Mouse (Mus musculus) midbrain, embryonic 15.5 days (tissue): ENCODE data around the gene Pdzd7. TPM values are rescaled to one million over a fixed set of nuclear protein-coding genes. Genes with fewer than 3 reads are reported as not detected.

Experiments used
- ATAC-seq: fragments of 200-750 bp; cut with Nextera tagmentation; replicated peaks from 2 replicates; pipeline ENCODE4 v1.8.0; 2017; ENCODE audit warnings: moderate TSS enrichment
- H3K27ac ChIP-seq: fragments of 300-500 bp; sonication (generic); 2 replicates; pipeline ENCODE4 v1.5.1; 2015; ENCODE audit warnings: mild to moderate bottlenecking, inconsistent platforms
- H3K27me3 ChIP-seq: fragments of 300-500 bp; sonication (generic); replicated peaks from 2 replicates; pipeline ENCODE4 v1.6.1; 2015; ENCODE audit warnings: inconsistent platforms
- H3K36me3 ChIP-seq: fragments of 300-500 bp; sonication (generic); replicated peaks from 2 replicates; pipeline ENCODE4 v1.6.1; 2015; ENCODE audit warnings: inconsistent platforms
- H3K4me1 ChIP-seq: fragments of 300-500 bp; sonication (generic); 2 replicates; pipeline ENCODE4 v1.6.1; 2015; ENCODE audit warnings: inconsistent platforms
- H3K4me2 ChIP-seq: fragments of 300-500 bp; sonication (generic); 2 replicates; pipeline ENCODE4 v1.6.1; 2015; ENCODE audit warnings: inconsistent platforms, mild to moderate bottlenecking, moderate library complexity
- H3K4me3 ChIP-seq: fragments of 300-500 bp; sonication (generic); 2 replicates; pipeline ENCODE4 v1.5.1; 2015; ENCODE audit warnings: mild to moderate bottlenecking, inconsistent platforms
- H3K9ac ChIP-seq: fragments of 300-500 bp; sonication (generic); 2 replicates; pipeline ENCODE4 v1.6.1; 2015; ENCODE audit warnings: mild to moderate bottlenecking, inconsistent platforms
- H3K9me3 ChIP-seq: fragments of 300-500 bp; sonication (generic); 2 replicates; pipeline ENCODE4 v1.6.1; 2016; ENCODE audit warnings: inconsistent platforms
- WGBS: fragments of 180-500 bp; shearing (Covaris S2); methylation state at CpG from one replicate; pipeline ENCODE4 v1.1.7; 2015; ENCODE audit warnings: mixed read lengths; 5-methylcytosine and 5-hydroxymethylcytosine counted together
- polyA plus RNA-seq: library from polyadenylated mRNA; unstranded; fragments of >200 nt; fragmentation: Nextera tagmentation; extraction: Ambion mirVana; gene quantifications from 2 replicates; pipeline ENCODE4 v1.2.1, GENCODE M21; 2015

Gene Pdzd7
- polyA plus RNA-seq, 1 experiment from 2014 or later = 4.1 TPM

GRCm38 (mm10) chr19:45056364-45056763 lies 10.8 kb upstream of the Pdzd7 start:
- Histone ChIP-seq H3K27ac (peak overlapping the region; percentile 41; the same call in 1 of the 2 replicates), H3K36me3 (peaks cover 7% of the 10 kb centered on the region; the same call in 1 of the 2 replicates), H3K9ac (no peak overlapping the region), H3K4me1 (peaks cover 28% of the 10 kb centered on the region), H3K9me3 (no peaks in the 10 kb centered on the region), H3K27me3 (no peaks in the 10 kb centered on the region), H3K4me3 (no peak overlapping the region), H3K4me2 (no peak overlapping the region)
- ATAC-seq = no peak
- 36% methylated on average over 4 of the region's 4 CpGs for WGBS

GRCm38 (mm10) chr19:45054892-45055690 lies 9.6 kb upstream of the Pdzd7 start:
- Histone ChIP-seq H3K27ac (no peak overlapping the region), H3K4me2 (no peak overlapping the region), H3K4me3 (no peak overlapping the region), H3K36me3 (peaks cover 14% of the 10 kb centered on the region; the same call in 1 of the 2 replicates), H3K27me3 (no peaks in the 10 kb centered on the region), H3K4me1 (peaks cover 37% of the 10 kb centered on the region), H3K9ac (no peak overlapping the region), H3K9me3 (no peaks in the 10 kb centered on the region)
- ATAC-seq = no peak
- WGBS = 87% methylated on average over 6 of the region's 6 CpGs

- Histone ChIP-seq H3K27ac (no peak overlapping the region), H3K27me3 (no peaks in the 10 kb centered on the region), H3K9me3 (no peaks in the 10 kb centered on the region), H3K4me3 (no peak overlapping the region), H3K36me3 (peaks cover 17% of the 10 kb centered on the region; the same call in 1 of the 2 replicates), H3K9ac (no peak overlapping the region), H3K4me2 (no peak overlapping the region), H3K4me1 (peaks cover 47% of the 10 kb centered on the region)
- no peak for ATAC-seq
- 88% methylated on average over 8 of the region's 8 CpGs for WGBS
Observed at GRCm38 (mm10) chr19:45053451-45053850, 7.9 kb upstream of the Pdzd7 start.

- peaks cover 45% of the 10 kb centered on the region for H3K4me1 ChIP-seq
- 75% methylated on average over 9 of the region's 9 CpGs for WGBS
- 0 out of 2 replicates have a peak overlapping the region, but pooled peaks have one; percentile 79 for H3K9ac ChIP-seq
- H3K4me3 ChIP-seq = no peak overlapping the region
- H3K36me3 ChIP-seq = peaks cover 16% of the 10 kb centered on the region; the same call in 1 of the 2 replicates
- no peak for ATAC-seq
- H3K4me2 ChIP-seq = peak overlapping the region; percentile 83; the same call in 1 of the 2 replicates
- H3K9me3 ChIP-seq = no peaks in the 10 kb centered on the region
- H3K27me3 ChIP-seq = peaks cover 4% of the 10 kb centered on the region; the same call in 1 of the 2 replicates
- H3K27ac ChIP-seq = no peak overlapping the region
Observed at GRCm38 (mm10) chr19:45049523-45049922, 4.0 kb upstream of the Pdzd7 start.

- peak overlapping the region; percentile 71 for H3K4me3 ChIP-seq
- H3K27ac ChIP-seq = peak overlapping the region; percentile 94
- ATAC-seq = no peak
- no peaks in the 10 kb centered on the region for H3K9me3 ChIP-seq
- H3K9ac ChIP-seq = peak overlapping the region; percentile 79
- peaks cover 4% of the 10 kb centered on the region; the same call in 1 of the 2 replicates for H3K27me3 ChIP-seq
- 81% methylated on average over 12 of the region's 12 CpGs for WGBS
- peaks cover 45% of the 10 kb centered on the region for H3K4me1 ChIP-seq
- peak overlapping the region; percentile 83 for H3K4me2 ChIP-seq
- peaks cover 14% of the 10 kb centered on the region; the same call in 1 of the 2 replicates for H3K36me3 ChIP-seq
Observed at GRCm38 (mm10) chr19:45048644-45049365, 3.3 kb upstream of the Pdzd7 start.

- ATAC-seq = peak; percentile 61
- Histone ChIP-seq H3K9ac (peak overlapping the region; percentile 79), H3K36me3 (peaks cover 14% of the 10 kb centered on the region; the same call in 1 of the 2 replicates), H3K9me3 (no peaks in the 10 kb centered on the region), H3K4me3 (peak overlapping the region; percentile 71), H3K27me3 (peaks cover 4% of the 10 kb centered on the region; the same call in 1 of the 2 replicates), H3K27ac (peak overlapping the region; percentile 94), H3K4me2 (peak overlapping the region; percentile 83), H3K4me1 (peaks cover 45% of the 10 kb centered on the region)
- WGBS = 24% methylated on average over 11 of the region's 11 CpGs
Observed at GRCm38 (mm10) chr19:45047935-45048643, 2.6 kb upstream of the Pdzd7 start.

- Histone ChIP-seq H3K27me3 (peaks cover 4% of the 10 kb centered on the region; the same call in 1 of the 2 replicates), H3K36me3 (peaks cover 11% of the 10 kb centered on the region; the same call in 1 of the 2 replicates), H3K4me3 (peak within 1 kb of the TSS; percentile 71), H3K27ac (peak within 1 kb of the TSS; percentile 94), H3K4me1 (peaks cover 45% of the 10 kb centered on the region), H3K9me3 (no peaks in the 10 kb centered on the region), H3K9ac (peak within 1 kb of the TSS; percentile 79), H3K4me2 (peak within 1 kb of the TSS; percentile 83)
- peak; percentile 85 for ATAC-seq
- under 1% methylated on average over 26 of the region's 26 CpGs for WGBS
Observed at GRCm38 (mm10) chr19:45047417-45047934, 2.0 kb upstream of the Pdzd7 start, which contains the start of gene Sfxn3. TSS of gene Sfxn3 (plus strand) at chr19:45047503.

GRCm38 (mm10) chr19:45046523-45047321 lies 1.2 kb upstream of the Pdzd7 start:
- Histone ChIP-seq H3K4me3 (peak overlapping the region; percentile 71), H3K4me1 (peaks cover 45% of the 10 kb centered on the region), H3K4me2 (peak overlapping the region; percentile 83), H3K27ac (peak overlapping the region; percentile 94), H3K27me3 (peaks cover 4% of the 10 kb centered on the region; the same call in 1 of the 2 replicates), H3K36me3 (peaks cover 10% of the 10 kb centered on the region; the same call in 1 of the 2 replicates), H3K9me3 (no peaks in the 10 kb centered on the region), H3K9ac (peak overlapping the region; percentile 79)
- WGBS = 1% methylated on average over 34 of the region's 34 CpGs
- ATAC-seq = peak; percentile 80

- Histone ChIP-seq H3K9me3 (no peaks in the 10 kb centered on the region), H3K27me3 (peaks cover 4% of the 10 kb centered on the region; the same call in 1 of the 2 replicates), H3K4me2 (no peak overlapping the region), H3K4me1 (peaks cover 38% of the 10 kb centered on the region), H3K36me3 (0 out of 2 replicates have a peak, but pooled peaks cover 3% of the 10 kb centered on the region), H3K9ac (no peak overlapping the region), H3K27ac (no peak overlapping the region), H3K4me3 (no peak overlapping the region)
- WGBS = 54% methylated on average over 15 of the region's 15 CpGs
- ATAC-seq = no peak
Observed at GRCm38 (mm10) chr19:45045236-45045635, 281 bp downstream of the Pdzd7 start.

- Histone ChIP-seq H3K27me3 (peaks cover 4% of the 10 kb centered on the region; the same call in 1 of the 2 replicates), H3K36me3 (no peaks in the 10 kb centered on the region), H3K4me3 (no peak overlapping the region), H3K27ac (no peak overlapping the region), H3K9ac (no peak overlapping the region), H3K9me3 (no peaks in the 10 kb centered on the region), H3K4me1 (peaks cover 31% of the 10 kb centered on the region), H3K4me2 (no peak overlapping the region)
- no peak for ATAC-seq
- 68% methylated on average over 11 of the region's 11 CpGs for WGBS
Observed at GRCm38 (mm10) chr19:45044389-45044927, 1.1 kb downstream of the Pdzd7 start.
